ENCODE assay signal across 8 mouse cellular contexts in genomic region chr6:85410771-85411273, GRCm38 (mm10). TPM values are rescaled to one million over a fixed set of nuclear protein-coding genes. Genes with fewer than 3 reads are reported as not detected.
A peak's percentile ranks its signal among the peaks of the same experiment; 100 is the strongest.
DNase-seq lines count a peak whose midpoint lies in the region; ATAC-seq and TF ChIP-seq lines count a peak whose summit lies in the region.

No protein-coding gene starts in this region.

- H3K9me3 ChIP-seq in E14TG2a.4 (ENCODE audit: low read length), result no peaks in the 10 kb centered on the region
- H3K9me3 ChIP-seq in heart, postnatal 0 days (replicated peaks; ENCODE audit: control insufficient read depth, low read length), result no peaks in the 10 kb centered on the region
- no peaks in the 10 kb centered on the region for H3K9me3 ChIP-seq in lung, embryonic 16.5 days (ENCODE audit: control insufficient read depth, low read length)

- H3K9ac ChIP-seq in heart, postnatal 0 days (replicated peaks; ENCODE audit: low read depth, low read length), result no peak overlapping the region
- H3K9ac ChIP-seq in lung, embryonic 16.5 days (ENCODE audit: low read length), result no peak overlapping the region

- H3K36me3 ChIP-seq in E14TG2a.4 (ENCODE audit: insufficient read depth, low read length), result no peaks in the 10 kb centered on the region
- H3K36me3 ChIP-seq in heart, postnatal 0 days (replicated peaks; ENCODE audit: control insufficient read depth, insufficient read depth, low read length), result no peaks in the 10 kb centered on the region
- H3K36me3 ChIP-seq in lung, embryonic 16.5 days (ENCODE audit: control insufficient read depth, insufficient read depth, low read length), result no peaks in the 10 kb centered on the region

- no peak overlapping the region for H3K27ac ChIP-seq in embryonic fibroblast, embryonic 13.5 days (ENCODE audit: insufficient read depth, low read length)
- H3K27ac ChIP-seq in heart, postnatal 0 days (ENCODE audit: low read depth), result no peak overlapping the region
- no peak overlapping the region; the same call in 1 of the 2 replicates for H3K27ac ChIP-seq in lung, embryonic 16.5 days (ENCODE audit: low read length)

- no peak overlapping the region for H3K4me2 ChIP-seq in heart, postnatal 0 days (ENCODE audit: low read depth, low read length)
- no peak overlapping the region for H3K4me2 ChIP-seq in lung, embryonic 16.5 days (ENCODE audit: low read depth, low read length)

- peaks cover 56% of the 10 kb centered on the region for H3K27me3 ChIP-seq in E14TG2a.4 (ENCODE audit: insufficient read depth, low read length)
- peaks cover 36% of the 10 kb centered on the region for H3K27me3 ChIP-seq in heart, postnatal 0 days (ENCODE audit: control insufficient read depth, insufficient read depth, low read length)
- peaks cover 29% of the 10 kb centered on the region for H3K27me3 ChIP-seq in lung, embryonic 16.5 days (ENCODE audit: control insufficient read depth, insufficient read depth, low read depth, low read length)

- DNase-seq in adrenal gland, postnatal 14 days, result peak; percentile 74
- DNase-seq in heart, postnatal 0 days (ENCODE audit: low spot score), result peak; percentile 73
- DNase-seq in kidney, postnatal 14 days, result peak; percentile 74
- DNase-seq in retina, adult 2 months (ENCODE audit: low read depth, low spot score), result peak; percentile 68

- ATAC-seq in heart, postnatal 0 days (ENCODE audit: insufficient read depth, low read depth), result peak; percentile 88
- peak; percentile 88 for ATAC-seq in lung, embryonic 16.5 days (ENCODE audit: low read depth)
- ATAC-seq in erythroblast, adult 5-6 weeks (replicated peaks; ENCODE audit: low FRiP score, poor library complexity, severe bottlenecking), result no peak

- H3K4me3 ChIP-seq in E14TG2a.4 (replicated peaks; ENCODE audit: low read length), result no peak overlapping the region
- H3K4me3 ChIP-seq in embryonic fibroblast, embryonic 13.5 days (ENCODE audit: insufficient read depth, low read length), result no peak overlapping the region
- no peak overlapping the region for H3K4me3 ChIP-seq in heart, postnatal 0 days (ENCODE audit: low read depth, low read length)
- no peak overlapping the region for H3K4me3 ChIP-seq in lung, embryonic 16.5 days (ENCODE audit: low read length)

- TF ChIP-seq POLR2A in embryonic fibroblast, embryonic 13.5 days (IDR thresholded peaks at IDR 0.05; ENCODE audit: low read depth, low read length), result no peak

- WGBS in heart, postnatal 0 days, result 9% methylated on average over 13 of the region's 13 CpGs
- 9% methylated on average over 13 of the region's 13 CpGs for WGBS in lung, embryonic 16.5 days

- TF ChIP-seq CTCF in E14TG2a.4 (conservative IDR thresholded peaks at IDR 0.05; ENCODE audit: low read length), result peak; percentile 38
- TF ChIP-seq CTCF in embryonic fibroblast, embryonic 13.5 days (IDR thresholded peaks at IDR 0.05; ENCODE audit: borderline replicate concordance, insufficient read depth, low read length), result peak; percentile 47; the same call in 1 of the 2 replicates
- peak; percentile 80 for TF ChIP-seq CTCF in heart, postnatal 0 days (IDR thresholded peaks at IDR 0.05; ENCODE audit: low read depth)

- peaks cover 35% of the 10 kb centered on the region for H3K4me1 ChIP-seq in E14TG2a.4 (replicated peaks; ENCODE audit: low read depth, low read length)
- no peaks in the 10 kb centered on the region for H3K4me1 ChIP-seq in embryonic fibroblast, embryonic 13.5 days (ENCODE audit: control insufficient read depth, insufficient read depth, low read length)
- no peaks in the 10 kb centered on the region for H3K4me1 ChIP-seq in heart, postnatal 0 days (ENCODE audit: control insufficient read depth, insufficient read depth)
- H3K4me1 ChIP-seq in lung, embryonic 16.5 days (replicated peaks; ENCODE audit: control insufficient read depth, insufficient read depth, low read length), result no peaks in the 10 kb centered on the region; the same call in 1 of the 2 replicates

- TF ChIP-seq EP300 in heart, postnatal 0 days (IDR thresholded peaks at IDR 0.05; ENCODE audit: low read depth), result no peak

RNA-seq across cellular contexts. Expression of gene Noto, which starts 12.9 kb away (rescaled TPM):
- not detected in 2 replicates for total RNA-seq in adrenal gland, postnatal 14 days (2021)
- polyA plus RNA-seq in embryonic fibroblast, embryonic 13.5 days (2011; ENCODE audit: insufficient read length, low read depth, missing spikeins), result not detected in 2 replicates
- total RNA-seq in heart, postnatal 0 days (2014; rRNA removed; ENCODE audit: low replicate concordance), result not detected in 2 replicates
- polyA plus RNA-seq in heart, postnatal 0 days (2015; fragmentation: Nextera tagmentation; extraction: Ambion mirVana), result not detected in 2 replicates
- 0.80 and 0.94 TPM in 2 replicates for polyA plus RNA-seq in lung, embryonic 16.5 days (2015; fragmentation: Nextera tagmentation; extraction: Ambion mirVana)
- total RNA-seq in erythroblast, adult 5-6 weeks (2015; ENCODE audit: low replicate concordance), result not detected in 2 replicates
- not detected in 2 replicates for total RNA-seq in erythroblast, adult 5-6 weeks (2017; ENCODE audit: low replicate concordance)

RNA-seq across cellular contexts. Expression of gene Smyd5, which starts 21.0 kb away (rescaled TPM):
- total RNA-seq in adrenal gland, postnatal 14 days (2021), result 25.0 and 33.0 TPM in 2 replicates
- polyA plus RNA-seq in embryonic fibroblast, embryonic 13.5 days (2011; ENCODE audit: insufficient read length, low read depth, missing spikeins), result 34.8 and 36.3 TPM in 2 replicates
- 15.0 and 22.7 TPM in 2 replicates for total RNA-seq in heart, postnatal 0 days (2014; rRNA removed; ENCODE audit: low replicate concordance)
- polyA plus RNA-seq in heart, postnatal 0 days (2015; fragmentation: Nextera tagmentation; extraction: Ambion mirVana), result 13.1 and 16.0 TPM in 2 replicates
- 53.4 and 55.2 TPM in 2 replicates for polyA plus RNA-seq in lung, embryonic 16.5 days (2015; fragmentation: Nextera tagmentation; extraction: Ambion mirVana)
- 1.5 TPM in 2 replicates for total RNA-seq in erythroblast, adult 5-6 weeks (2015; ENCODE audit: low replicate concordance)
- total RNA-seq in erythroblast, adult 5-6 weeks (2017; ENCODE audit: low replicate concordance), result 4.0 and 14.1 TPM in 2 replicates

RNA-seq across cellular contexts. Expression of gene Rab11fip5, which starts 36.4 kb away (rescaled TPM):
- total RNA-seq in adrenal gland, postnatal 14 days (2021), result 22.7 and 28.7 TPM in 2 replicates
- 27.2 and 28.2 TPM in 2 replicates for polyA plus RNA-seq in embryonic fibroblast, embryonic 13.5 days (2011; ENCODE audit: insufficient read length, low read depth, missing spikeins)
- total RNA-seq in heart, postnatal 0 days (2014; rRNA removed; ENCODE audit: low replicate concordance), result 86.7 and 91.3 TPM in 2 replicates
- polyA plus RNA-seq in heart, postnatal 0 days (2015; fragmentation: Nextera tagmentation; extraction: Ambion mirVana), result 35.3 and 38.2 TPM in 2 replicates
- 12.0 and 12.2 TPM in 2 replicates for polyA plus RNA-seq in lung, embryonic 16.5 days (2015; fragmentation: Nextera tagmentation; extraction: Ambion mirVana)
- 0.19 and 0.21 TPM in 2 replicates for total RNA-seq in erythroblast, adult 5-6 weeks (2015; ENCODE audit: low replicate concordance)
- total RNA-seq in erythroblast, adult 5-6 weeks (2017; ENCODE audit: low replicate concordance), result 0.51 and 2.6 TPM in 2 replicates

RNA-seq across cellular contexts. Expression of gene Cct7, which starts 40.5 kb away (rescaled TPM):
- 218 and 224 TPM in 2 replicates for total RNA-seq in adrenal gland, postnatal 14 days (2021)
- 244 and 265 TPM in 2 replicates for polyA plus RNA-seq in embryonic fibroblast, embryonic 13.5 days (2011; ENCODE audit: insufficient read length, low read depth, missing spikeins)
- 137 and 138 TPM in 2 replicates for total RNA-seq in heart, postnatal 0 days (2014; rRNA removed; ENCODE audit: low replicate concordance)
- 243 and 246 TPM in 2 replicates for polyA plus RNA-seq in heart, postnatal 0 days (2015; fragmentation: Nextera tagmentation; extraction: Ambion mirVana)
- polyA plus RNA-seq in lung, embryonic 16.5 days (2015; fragmentation: Nextera tagmentation; extraction: Ambion mirVana), result 446 and 448 TPM in 2 replicates
- 91.3 and 115 TPM in 2 replicates for total RNA-seq in erythroblast, adult 5-6 weeks (2015; ENCODE audit: low replicate concordance)
- total RNA-seq in erythroblast, adult 5-6 weeks (2017; ENCODE audit: low replicate concordance), result 95.1 and 135 TPM in 2 replicates

RNA-seq across cellular contexts. Expression of gene Pradc1, which starts 40.9 kb away (rescaled TPM):
- total RNA-seq in adrenal gland, postnatal 14 days (2021), result 13.8 and 15.2 TPM in 2 replicates
- polyA plus RNA-seq in embryonic fibroblast, embryonic 13.5 days (2011; ENCODE audit: insufficient read length, low read depth, missing spikeins), result 8.8 and 9.9 TPM in 2 replicates
- total RNA-seq in heart, postnatal 0 days (2014; rRNA removed; ENCODE audit: low replicate concordance), result 14.7 and 20.4 TPM in 2 replicates
- 33.9 and 35.9 TPM in 2 replicates for polyA plus RNA-seq in heart, postnatal 0 days (2015; fragmentation: Nextera tagmentation; extraction: Ambion mirVana)
- polyA plus RNA-seq in lung, embryonic 16.5 days (2015; fragmentation: Nextera tagmentation; extraction: Ambion mirVana), result 47.4 and 48.2 TPM in 2 replicates
- 13.8 TPM in 2 replicates for total RNA-seq in erythroblast, adult 5-6 weeks (2015; ENCODE audit: low replicate concordance)
- 5.7 and 8.1 TPM in 2 replicates for total RNA-seq in erythroblast, adult 5-6 weeks (2017; ENCODE audit: low replicate concordance)
